Mouse (Mus musculus) intestine, postnatal 0 days (tissue): ENCODE measurements at regions not wholly inside any gene's neighbourhood (a gene's known extent, or its start where the extent isn't known, plus 50 kb on each side); places are given as distances from the start of the nearest gene placed in this dataset.

Source experiments
- ATAC-seq: fragments of 200-750 bp; cut with Nextera tagmentation; 2 replicates; pipeline ENCODE4 v1.8.0; 2017; ENCODE audit warnings: mild to moderate bottlenecking, moderate TSS enrichment, moderate library complexity
- H3K27ac ChIP-seq: fragments of 300-500 bp; sonication (generic); 2 replicates; pipeline ENCODE4 v1.5.1; 2014; ENCODE audit warnings: mild to moderate bottlenecking, low read depth, low read length, moderate library complexity
- H3K27me3 ChIP-seq: fragments of 300-500 bp; sonication (generic); replicated peaks from 2 replicates; pipeline ENCODE4 v1.6.1; 2014; ENCODE audit warnings: low read length, mixed read lengths; ENCODE audit not compliant: control insufficient read depth, insufficient read depth
- H3K36me3 ChIP-seq: fragments of 300-500 bp; sonication (generic); 2 replicates; pipeline ENCODE4 v1.6.1; 2014; ENCODE audit warnings: mild to moderate bottlenecking, moderate library complexity; ENCODE audit not compliant: control insufficient read depth, insufficient read depth
- H3K4me1 ChIP-seq: fragments of 300-500 bp; sonication (generic); replicated peaks from 2 replicates; pipeline ENCODE4 v1.6.1; 2014; ENCODE audit warnings: antibody characterized with exemption, low read length, mixed read lengths; ENCODE audit not compliant: control insufficient read depth, insufficient read depth
- H3K4me2 ChIP-seq: fragments of 300-500 bp; sonication (generic); replicated peaks from 2 replicates; pipeline ENCODE4 v1.6.1; 2014; ENCODE audit warnings: low read depth, mild to moderate bottlenecking, moderate library complexity
- H3K4me3 ChIP-seq: fragments of 300-500 bp; sonication (generic); 2 replicates; pipeline ENCODE4 v1.5.1; 2014; ENCODE audit warnings: low read depth, low read length
- H3K9ac ChIP-seq: fragments of 300-500 bp; sonication (generic); 2 replicates; pipeline ENCODE4 v1.6.1; 2014; ENCODE audit warnings: mild to moderate bottlenecking, low read depth, low read length
- H3K9me3 ChIP-seq: fragments of 300-500 bp; sonication (generic); 2 replicates; pipeline ENCODE4 v1.6.1; 2016; ENCODE audit warnings: mixed run types; ENCODE audit not compliant: control insufficient read depth
- CTCF ChIP-seq: sonication (generic); IDR thresholded peaks from 2 replicates; pipeline ENCODE4 v1.5.1; 2016; ENCODE audit warnings: low read depth, mild to moderate bottlenecking, control low read depth, antibody characterized with exemption, moderate library complexity
- WGBS: fragments of 180-500 bp; shearing (Covaris S2); extraction: QIAGEN DNeasy Blood & Tissue Kit; methylation state at CpG from one replicate; pipeline ENCODE4 v1.1.7; 2014; 5-methylcytosine and 5-hydroxymethylcytosine counted together

- TF ChIP-seq CTCF = no peak
Observed at GRCm38 (mm10) chr1:81916840-81917239, 316.1 kb upstream of the Gm9747 start.

GRCm38 (mm10) chr1:81927721-81928120 lies 305.2 kb upstream of the Gm9747 start:
- no peak overlapping the region for H3K9ac ChIP-seq
- 79% methylated on average over 5 of the region's 5 CpGs for WGBS
- TF ChIP-seq CTCF = no peak
- no peaks in the 10 kb centered on the region for H3K9me3 ChIP-seq
- H3K4me2 ChIP-seq = no peak overlapping the region
- no peaks in the 10 kb centered on the region for H3K36me3 ChIP-seq
- ATAC-seq = no peak
- H3K27me3 ChIP-seq = no peaks in the 10 kb centered on the region
- no peak overlapping the region for H3K4me3 ChIP-seq
- H3K27ac ChIP-seq = no peak overlapping the region
- no peaks in the 10 kb centered on the region for H3K4me1 ChIP-seq

More at GRCm38 (mm10) chr1:81916840-81917239, 316.1 kb upstream of the Gm9747 start:
- H3K4me2 ChIP-seq = no peak overlapping the region
- no peak for ATAC-seq
- H3K27me3 ChIP-seq = no peaks in the 10 kb centered on the region
- H3K4me3 ChIP-seq = no peak overlapping the region
- no peaks in the 10 kb centered on the region for H3K36me3 ChIP-seq
- no peak overlapping the region for H3K9ac ChIP-seq
- no peaks in the 10 kb centered on the region for H3K4me1 ChIP-seq
- 57% methylated on average over 2 of the region's 2 CpGs for WGBS
- H3K9me3 ChIP-seq = no peaks in the 10 kb centered on the region
- H3K27ac ChIP-seq = no peak overlapping the region

GRCm38 (mm10) chr1:81933064-81933463 lies 299.8 kb upstream of the Gm9747 start:
- Histone ChIP-seq H3K36me3 (no peaks in the 10 kb centered on the region), H3K9ac (no peak overlapping the region), H3K9me3 (no peaks in the 10 kb centered on the region), H3K4me2 (no peak overlapping the region), H3K4me3 (no peak overlapping the region), H3K27me3 (no peaks in the 10 kb centered on the region), H3K4me1 (no peaks in the 10 kb centered on the region), H3K27ac (no peak overlapping the region)
- no peak for TF ChIP-seq CTCF
- no peak for ATAC-seq

GRCm38 (mm10) chr1:81945236-81945635 lies 287.7 kb upstream of the Gm9747 start:
- no peak overlapping the region for H3K4me2 ChIP-seq
- ATAC-seq = no peak
- no peak overlapping the region for H3K4me3 ChIP-seq
- H3K27ac ChIP-seq = no peak overlapping the region
- WGBS = 69% methylated on average over 5 of the region's 5 CpGs
- no peaks in the 10 kb centered on the region for H3K27me3 ChIP-seq
- no peaks in the 10 kb centered on the region for H3K4me1 ChIP-seq
- H3K9me3 ChIP-seq = no peaks in the 10 kb centered on the region
- no peaks in the 10 kb centered on the region for H3K36me3 ChIP-seq
- no peak overlapping the region for H3K9ac ChIP-seq
- TF ChIP-seq CTCF = no peak

GRCm38 (mm10) chr1:81950140-81950550 lies 282.8 kb upstream of the Gm9747 start:
- WGBS = 36% methylated on average over 3 of the region's 3 CpGs
- no peak overlapping the region for H3K4me3 ChIP-seq
- no peak overlapping the region for H3K27ac ChIP-seq
- H3K4me2 ChIP-seq = no peak overlapping the region
- no peak for ATAC-seq
- no peak overlapping the region for H3K9ac ChIP-seq
- H3K27me3 ChIP-seq = no peaks in the 10 kb centered on the region
- H3K9me3 ChIP-seq = no peaks in the 10 kb centered on the region
- H3K36me3 ChIP-seq = no peaks in the 10 kb centered on the region
- no peak for TF ChIP-seq CTCF
- H3K4me1 ChIP-seq = no peaks in the 10 kb centered on the region

GRCm38 (mm10) chr1:81950853-81951252 lies 282.1 kb upstream of the Gm9747 start:
- TF ChIP-seq CTCF = no peak
- no peaks in the 10 kb centered on the region for H3K4me1 ChIP-seq
- H3K27me3 ChIP-seq = no peaks in the 10 kb centered on the region
- H3K27ac ChIP-seq = no peak overlapping the region
- no peaks in the 10 kb centered on the region for H3K9me3 ChIP-seq
- no peak for ATAC-seq
- H3K4me3 ChIP-seq = no peak overlapping the region
- no peak overlapping the region for H3K4me2 ChIP-seq
- H3K36me3 ChIP-seq = no peaks in the 10 kb centered on the region
- H3K9ac ChIP-seq = no peak overlapping the region
- WGBS = 64% methylated on average over 1 of the region's 1 CpGs

- Histone ChIP-seq H3K4me3 (no peak overlapping the region), H3K36me3 (no peaks in the 10 kb centered on the region), H3K9ac (no peak overlapping the region), H3K4me2 (no peak overlapping the region), H3K9me3 (no peaks in the 10 kb centered on the region), H3K27ac (no peak overlapping the region), H3K27me3 (no peaks in the 10 kb centered on the region), H3K4me1 (no peaks in the 10 kb centered on the region)
- peak; percentile 49; the same call in 1 of the 2 replicates for ATAC-seq
- 73% methylated on average over 4 of the region's 4 CpGs for WGBS
- no peak for TF ChIP-seq CTCF
Observed at GRCm38 (mm10) chr1:81951493-81952011, 281.4 kb upstream of the Gm9747 start.
